Mouse (Mus musculus): ENCODE measurements at regions not wholly inside any gene's neighbourhood (a gene's known extent, or its start where the extent isn't known, plus 50 kb on each side); places are given as distances from the start of the nearest gene placed in this dataset.

GRCm38 (mm10) chr3:137482546-137482945, 138.9 kb upstream of the Ddit4l start:
- DNase-seq (ENCODE audit: low read depth, low spot score), result no peak

DNA sequence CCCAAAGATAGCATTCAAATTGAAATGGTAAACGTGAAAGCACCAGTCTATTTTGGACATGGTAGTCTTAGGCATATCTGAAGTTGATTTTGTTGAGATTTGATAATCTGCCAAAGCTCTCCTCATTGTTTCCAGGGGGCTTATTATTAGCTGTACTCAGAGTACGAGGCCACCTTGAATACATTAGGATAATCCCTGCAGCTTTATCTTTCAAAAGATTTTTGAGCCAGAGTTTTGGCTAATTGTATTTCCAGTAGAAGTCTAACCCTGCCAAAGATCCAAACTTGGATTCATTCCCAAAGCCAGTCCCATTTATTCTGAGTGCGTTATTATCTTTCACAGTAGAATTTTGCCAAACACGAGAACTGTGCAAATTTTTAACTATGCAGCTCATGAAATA, 138.4 kb upstream of the Ddit4l start:
- DNase-seq (ENCODE audit: low read depth, low spot score), result no peak

DNA sequence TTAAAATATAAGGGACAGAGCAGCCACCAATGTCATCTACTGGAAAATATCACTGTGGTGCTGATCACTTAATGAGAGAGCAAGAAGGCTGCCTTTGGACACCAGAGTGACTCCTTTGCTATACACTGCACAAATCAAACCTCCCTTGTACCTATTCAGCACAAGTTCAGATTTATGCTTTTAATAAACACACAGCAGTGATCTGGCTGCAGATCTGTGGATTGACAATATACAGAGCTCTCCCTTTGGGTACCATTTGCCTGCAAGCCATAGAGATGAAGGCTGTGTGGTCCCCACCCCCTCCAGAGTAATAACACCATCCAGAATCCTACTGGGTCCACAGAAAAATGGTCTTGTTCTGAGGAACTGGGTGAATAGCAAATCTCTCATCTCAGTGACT, 131.8 kb upstream of the Ddit4l start:
- DNase-seq (ENCODE audit: low read depth, low spot score), result no peak

- no peak for DNase-seq (ENCODE audit: low read depth, low spot score)
Measured at GRCm38 (mm10) chr3:137491508-137492019, 129.8 kb upstream of the Ddit4l start.

DNA sequence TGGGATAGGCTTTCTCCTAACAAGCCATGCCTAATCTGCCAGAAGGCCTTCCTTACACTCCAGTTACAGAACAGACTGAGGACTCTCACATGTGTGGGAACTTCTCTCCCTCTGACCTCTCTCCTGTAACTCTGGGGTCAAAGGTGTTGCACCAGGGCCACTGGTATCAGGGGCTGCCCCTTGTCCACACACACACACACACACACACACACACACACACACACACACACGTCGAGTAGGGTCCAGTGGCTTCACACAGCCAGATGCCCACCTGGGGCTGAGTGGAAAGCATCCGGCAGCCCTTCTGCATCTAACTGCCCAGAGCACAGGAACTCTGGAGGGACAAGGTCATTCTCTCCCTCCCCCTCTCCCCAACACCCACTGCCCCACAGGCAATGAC, 123.1 kb upstream of the Ddit4l start:
- no peak for DNase-seq (ENCODE audit: low read depth, low spot score)

- DNase-seq (ENCODE audit: low read depth, low spot score), result no peak
Measured at GRCm38 (mm10) chr3:137511283-137511682, 110.1 kb upstream of the Ddit4l start.

- no peak for DNase-seq (ENCODE audit: low read depth, low spot score)
Measured at GRCm38 (mm10) chr3:137512411-137512810, 109.0 kb upstream of the Ddit4l start.

- no peak for DNase-seq (ENCODE audit: low read depth, low spot score)
Measured at GRCm38 (mm10) chr3:137513026-137513425, 108.4 kb upstream of the Ddit4l start.

DNA sequence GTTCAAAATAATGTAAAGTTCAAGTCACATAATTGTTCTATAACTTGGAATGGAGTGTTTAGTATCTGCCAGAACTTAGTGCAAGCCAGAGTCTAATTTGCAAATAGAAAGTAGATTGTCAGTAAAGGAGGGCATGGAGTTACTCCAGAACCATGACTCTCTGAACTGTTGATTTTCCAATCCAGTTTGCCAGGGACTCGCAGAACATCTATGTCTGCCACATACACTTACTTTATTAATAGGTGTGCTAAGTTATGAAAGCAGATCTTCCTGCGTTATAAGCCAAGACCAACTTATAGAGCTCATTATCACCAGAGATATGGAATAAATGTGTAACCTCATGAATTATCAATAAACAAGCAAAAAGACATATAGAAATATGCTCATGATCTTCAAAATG, 107.2 kb upstream of the Ddit4l start:
- no peak for DNase-seq (ENCODE audit: low read depth, low spot score)

DNA sequence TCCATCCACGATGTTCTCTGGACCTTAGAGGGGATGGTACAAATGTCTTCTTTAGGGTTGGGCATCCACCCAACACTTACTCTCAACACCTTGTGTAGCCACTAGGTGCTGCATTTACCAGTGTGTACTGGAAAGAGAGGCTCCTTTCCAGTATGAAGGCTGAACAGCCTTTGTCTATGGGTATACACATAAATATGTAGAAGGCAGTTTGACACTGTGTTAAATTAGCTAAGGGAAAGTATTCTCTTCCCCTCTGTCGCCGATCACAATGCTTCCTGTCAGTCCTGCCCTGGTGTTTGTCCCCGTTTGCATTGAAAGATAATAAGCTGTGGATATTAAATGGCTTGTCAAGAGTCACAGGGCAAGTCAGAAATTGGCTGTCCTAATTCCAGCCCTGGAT, 104.0 kb upstream of the Ddit4l start:
- no peak for DNase-seq (ENCODE audit: low read depth, low spot score)

- DNase-seq (ENCODE audit: low read depth, low spot score), result no peak
Measured at GRCm38 (mm10) chr3:137520191-137520590, 101.2 kb upstream of the Ddit4l start.

GRCm38 (mm10) chr3:137525606-137526575, 95.5 kb upstream of the Ddit4l start:
- no peak for DNase-seq (ENCODE audit: low read depth, low spot score)

GRCm38 (mm10) chr3:137529592-137529960, 91.8 kb upstream of the Ddit4l start:
- DNase-seq (ENCODE audit: low read depth, low spot score), result no peak

GRCm38 (mm10) chr3:137529961-137530609, 91.3 kb upstream of the Ddit4l start:
- peak; percentile 13 for DNase-seq (ENCODE audit: low read depth, low spot score)

DNA sequence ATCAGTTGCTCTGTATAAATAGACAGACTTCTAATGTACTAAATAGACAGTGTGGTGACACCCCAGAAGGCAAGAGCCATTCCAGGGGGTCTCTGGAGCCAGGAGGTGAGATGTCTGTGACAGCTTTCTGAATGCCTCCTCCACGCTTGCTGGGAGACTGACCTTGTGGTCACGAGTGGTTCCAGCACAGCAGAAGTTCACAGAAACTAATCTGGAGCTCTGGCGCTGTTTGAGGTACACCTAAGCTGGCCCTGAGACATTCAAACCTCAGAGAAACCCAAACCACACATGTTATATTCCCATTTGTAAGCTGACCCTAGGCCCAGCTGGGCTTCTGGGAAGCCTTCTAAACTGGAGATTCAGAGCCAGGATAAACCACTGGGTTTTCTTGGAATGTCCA, 79.7 kb upstream of the Ddit4l start:
- no peak for DNase-seq (ENCODE audit: low read depth, low spot score)

DNA sequence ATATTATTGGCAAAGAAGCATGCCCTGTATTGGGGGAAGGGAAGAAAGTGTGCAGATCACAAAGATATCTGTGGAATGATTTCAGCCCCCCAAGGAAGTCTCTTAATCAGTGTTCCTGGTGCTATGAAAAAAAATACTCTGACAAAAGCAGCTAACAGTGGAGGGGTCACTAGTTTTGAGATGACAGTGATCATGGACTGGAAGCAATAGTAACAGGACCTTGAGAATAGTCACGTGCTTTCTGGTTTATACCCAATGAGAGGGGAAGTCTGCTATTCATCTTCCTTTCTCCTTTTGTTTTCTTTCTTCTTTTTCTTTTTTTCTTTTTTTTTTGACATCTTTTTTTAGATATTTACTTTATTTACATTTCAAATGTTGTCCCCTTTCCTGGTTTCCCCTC, 79.1 kb upstream of the Ddit4l start:
- DNase-seq (ENCODE audit: low read depth, low spot score), result no peak

DNA sequence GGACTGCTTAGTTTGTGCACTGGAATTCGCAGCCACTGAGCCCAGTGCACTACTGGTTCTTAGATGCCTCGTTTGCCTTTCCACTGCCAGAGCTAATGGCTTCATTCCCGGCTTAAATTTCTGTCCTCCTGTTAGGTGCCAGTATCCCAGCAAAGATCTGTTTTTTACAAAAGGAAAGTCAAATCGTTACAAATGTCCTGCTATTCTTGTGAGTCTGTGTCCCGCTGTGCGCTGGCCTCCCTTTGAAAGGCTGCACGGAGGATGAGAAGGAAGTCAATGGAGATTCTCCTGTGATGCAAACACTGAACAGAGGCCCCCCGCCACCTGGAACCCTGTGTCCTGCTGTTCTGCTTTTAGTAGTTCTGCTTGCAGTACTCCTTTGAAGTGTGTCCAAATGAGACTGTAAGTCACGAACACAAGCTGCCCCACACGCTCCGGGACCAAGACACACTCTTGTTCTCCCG, 74.0 kb upstream of the Ddit4l start:
- DNase-seq (ENCODE audit: low read depth, low spot score), result peak; percentile 95

- DNase-seq (ENCODE audit: low read depth, low spot score), result peak; percentile 21
Measured at GRCm38 (mm10) chr3:137547938-137548337, 73.5 kb upstream of the Ddit4l start.

- no peak for DNase-seq (ENCODE audit: low read depth, low spot score)
Measured at GRCm38 (mm10) chr3:137550708-137551107, 70.7 kb upstream of the Ddit4l start.

- DNase-seq (ENCODE audit: low read depth, low spot score), result no peak
Measured at GRCm38 (mm10) chr3:137552472-137553336, 68.7 kb upstream of the Ddit4l start.

DNA sequence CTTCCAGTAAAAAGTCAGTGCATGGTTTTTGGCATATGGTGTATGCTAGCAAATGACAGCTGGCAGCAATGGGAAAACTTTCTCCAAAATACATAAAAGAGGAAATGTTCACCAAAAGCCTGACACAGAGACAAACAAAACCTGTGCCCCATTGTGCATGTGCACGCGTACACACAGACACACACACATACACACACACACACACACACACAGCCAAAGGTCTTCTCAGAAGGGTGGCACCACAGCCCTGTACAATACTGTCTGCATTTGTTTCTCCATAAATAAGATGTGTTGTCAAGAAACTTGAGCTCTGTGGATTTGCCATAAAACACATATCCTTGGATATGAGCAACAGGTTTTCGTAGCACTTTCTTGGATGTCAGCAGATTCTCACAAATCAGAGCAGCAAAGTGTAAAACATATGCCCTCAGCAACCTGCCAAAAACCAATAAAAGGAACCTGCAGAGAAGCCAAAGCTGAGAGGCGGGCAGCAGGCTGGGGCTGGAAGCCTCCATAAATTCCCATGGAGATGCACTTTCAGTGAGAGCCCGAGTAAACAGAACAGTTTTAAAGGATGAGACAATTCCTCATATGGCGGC, 60.5 kb upstream of the Ddit4l start:
- no peak for DNase-seq (ENCODE audit: low read depth, low spot score)
